Mouse (Mus musculus): ENCODE measurements at regions not wholly inside any gene's neighbourhood (a gene's known extent, or its start where the extent isn't known, plus 50 kb on each side); places are given as distances from the start of the nearest gene placed in this dataset.
"Not testable (repeated sequence)": the region's sequence is repeated elsewhere in the genome, so short reads cannot be mapped to it uniquely, and the experiment has no call there.

GRCm38 (mm10) chr3:152040751-152041150 lies 125.3 kb downstream of the Gipc2 start:
- DNase-seq, result no peak

- DNase-seq, result not testable (repeated sequence)
These were observed 129.2 kb downstream of the Gipc2 start for GRCm38 (mm10) chr3:152036819-152037218.

GRCm38 (mm10) chr3:152035416-152035815 lies 130.6 kb downstream of the Gipc2 start:
- DNase-seq, result no peak

- no peak for DNase-seq
These were observed 131.3 kb downstream of the Gipc2 start for GRCm38 (mm10) chr3:152034686-152035085.

- DNase-seq, result no peak
These were observed 131.8 kb downstream of the Gipc2 start for GRCm38 (mm10) chr3:152034221-152034620.

GRCm38 (mm10) chr3:152032663-152033318 lies 133.2 kb downstream of the Gipc2 start:
- DNase-seq, result no peak

- no peak for DNase-seq
These were observed 137.3 kb downstream of the Gipc2 start for GRCm38 (mm10) chr3:152028695-152029094.

- DNase-seq, result no peak
These were observed 140.0 kb downstream of the Gipc2 start for GRCm38 (mm10) chr3:152026034-152026433.

GRCm38 (mm10) chr3:152025122-152025521 lies 140.9 kb downstream of the Gipc2 start:
- no peak for DNase-seq

- no peak for DNase-seq
These were observed 159.3 kb downstream of the Gipc2 start for GRCm38 (mm10) chr3:152006747-152007146.

GRCm38 (mm10) chr3:152005366-152006025 lies 160.5 kb downstream of the Gipc2 start:
- DNase-seq, result no peak

- DNase-seq, result no peak
These were observed 161.5 kb downstream of the Gipc2 start for GRCm38 (mm10) chr3:152004411-152004955.

- no peak for DNase-seq
These were observed 160.2 kb upstream of the Ptgfr start for GRCm38 (mm10) chr3:151997534-151998107.

GRCm38 (mm10) chr3:151997111-151997510 lies 159.7 kb upstream of the Ptgfr start:
- no peak for DNase-seq

- no peak for DNase-seq
These were observed 150.8 kb upstream of the Ptgfr start for GRCm38 (mm10) chr3:151988221-151988620.

GRCm38 (mm10) chr3:151978136-151978535 lies 140.7 kb upstream of the Ptgfr start:
- DNase-seq, result no peak

- no peak for DNase-seq
These were observed 140.2 kb upstream of the Ptgfr start for GRCm38 (mm10) chr3:151977651-151978050.

GRCm38 (mm10) chr3:151949865-151950264 lies 112.4 kb upstream of the Ptgfr start:
- no peak for DNase-seq

- no peak for DNase-seq
These were observed 110.7 kb upstream of the Ptgfr start for GRCm38 (mm10) chr3:151948015-151948645.

- DNase-seq, result no peak
These were observed 108.5 kb upstream of the Ptgfr start for GRCm38 (mm10) chr3:151945916-151946315.

- DNase-seq, result no peak
These were observed 106.1 kb upstream of the Ptgfr start for GRCm38 (mm10) chr3:151943542-151943941.

GRCm38 (mm10) chr3:151938472-151939029 lies 101.1 kb upstream of the Ptgfr start:
- no peak for DNase-seq

- no peak for DNase-seq
These were observed 94.2 kb upstream of the Ptgfr start for GRCm38 (mm10) chr3:151931656-151932055.
